Mouse (Mus musculus): ENCODE results near the gene Atxn7l1. TPM values are rescaled to one million over a fixed set of nuclear protein-coding genes. Genes with fewer than 3 reads are reported as not detected.

Atxn7l1 gene
- polyA plus RNA-seq, 1 experiment from 2014 or later: 22.1 TPM

GRCm38 (mm10) chr12:33267965-33268364 is 120.5 kb downstream of the Atxn7l1 start:
- WGBS: 73% methylated on average over 4 of the region's 4 CpGs
- H3K27ac ChIP-seq (replicated peaks): no peak overlapping the region
- no peaks in the 10 kb centered on the region for H3K27me3 ChIP-seq
- no peak overlapping the region for H3K4me2 ChIP-seq
- no peak for ATAC-seq (ENCODE audit: low read depth)
- no peak overlapping the region for H3K9ac ChIP-seq
- H3K36me3 ChIP-seq: no peaks in the 10 kb centered on the region
- H3K4me1 ChIP-seq (replicated peaks): peaks cover 11% of the 10 kb centered on the region; the same call in 1 of the 2 replicates
- no peaks in the 10 kb centered on the region for H3K9me3 ChIP-seq
- no peak overlapping the region for H3K4me3 ChIP-seq

- Histone ChIP-seq H3K4me1 (replicated peaks) (peaks cover 16% of the 10 kb centered on the region), H3K9ac (no peak overlapping the region), H3K27ac (replicated peaks) (no peak overlapping the region), H3K9me3 (no peaks in the 10 kb centered on the region), H3K4me3 (no peak overlapping the region), H3K27me3 (no peaks in the 10 kb centered on the region), H3K36me3 (no peaks in the 10 kb centered on the region), H3K4me2 (no peak overlapping the region)
- ATAC-seq (ENCODE audit: low read depth): no peak
- 65% methylated on average over 5 of the region's 5 CpGs for WGBS
Observed at GRCm38 (mm10) chr12:33269743-33270142, 122.2 kb downstream of the Atxn7l1 start.

DNA sequence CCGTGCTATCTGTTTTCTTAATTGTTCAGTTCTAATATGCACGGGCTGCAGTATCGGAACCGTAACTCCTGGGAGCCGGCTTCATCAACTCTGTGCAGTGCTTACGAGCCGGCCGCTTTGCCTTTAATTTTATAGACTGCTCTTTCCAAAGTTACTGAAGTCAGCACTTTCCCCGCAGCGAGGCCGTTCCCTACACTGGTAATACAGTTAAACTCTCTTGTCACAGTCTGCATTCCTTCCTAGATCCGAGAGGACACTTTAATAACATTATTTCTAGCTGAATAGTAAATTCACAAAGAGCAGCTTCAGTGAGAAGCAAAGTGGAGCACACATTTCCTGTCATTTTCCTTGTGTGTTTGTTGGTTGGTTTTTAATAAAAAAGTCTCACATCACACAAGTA is 124.4 kb downstream of the Atxn7l1 start:
- Histone ChIP-seq H3K36me3 (no peaks in the 10 kb centered on the region), H3K4me1 (replicated peaks) (peaks cover 16% of the 10 kb centered on the region), H3K4me3 (no peak overlapping the region), H3K27ac (replicated peaks) (no peak overlapping the region), H3K27me3 (no peaks in the 10 kb centered on the region), H3K9ac (no peak overlapping the region), H3K4me2 (no peak overlapping the region), H3K9me3 (no peaks in the 10 kb centered on the region)
- 64% methylated on average over 12 of the region's 12 CpGs for WGBS
- peak; percentile 66; the same call in 1 of the 2 replicates for ATAC-seq (ENCODE audit: low read depth)

DNA sequence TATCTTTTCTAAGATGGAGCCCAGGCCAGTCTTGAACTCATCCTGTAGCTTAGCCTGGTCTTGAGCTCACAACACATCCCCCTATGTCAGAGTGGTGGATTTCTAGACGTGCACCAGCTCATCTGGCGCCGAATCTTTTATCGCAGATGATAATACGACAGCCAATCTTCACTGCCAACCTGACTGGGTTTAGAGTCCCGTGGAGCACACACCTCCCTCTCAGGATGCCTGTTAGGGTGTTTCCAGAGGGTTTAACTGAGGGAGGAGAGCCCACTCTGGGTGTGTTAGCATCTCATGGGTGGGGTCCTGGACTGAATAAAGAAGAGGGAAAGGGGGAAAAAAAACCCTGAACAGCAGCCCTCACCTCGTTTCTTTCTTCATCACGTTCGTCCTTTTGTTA is 124.9 kb downstream of the Atxn7l1 start:
- H3K27ac ChIP-seq (replicated peaks): no peak overlapping the region
- 72% methylated on average over 9 of the region's 9 CpGs for WGBS
- H3K9me3 ChIP-seq: no peaks in the 10 kb centered on the region
- no peak overlapping the region for H3K4me3 ChIP-seq
- H3K27me3 ChIP-seq: no peaks in the 10 kb centered on the region
- H3K4me2 ChIP-seq: no peak overlapping the region
- H3K4me1 ChIP-seq (replicated peaks): peaks cover 16% of the 10 kb centered on the region
- H3K36me3 ChIP-seq: no peaks in the 10 kb centered on the region
- ATAC-seq (ENCODE audit: low read depth): no peak
- H3K9ac ChIP-seq: no peak overlapping the region

- H3K36me3 ChIP-seq: no peaks in the 10 kb centered on the region
- H3K27me3 ChIP-seq: no peaks in the 10 kb centered on the region
- no peak overlapping the region for H3K9ac ChIP-seq
- H3K4me1 ChIP-seq (replicated peaks): peaks cover 13% of the 10 kb centered on the region
- no peak overlapping the region for H3K27ac ChIP-seq (replicated peaks)
- WGBS: 63% methylated on average over 4 of the region's 4 CpGs
- 0 out of 2 replicates have a peak, but pooled peaks have one; percentile 25 for ATAC-seq (ENCODE audit: low read depth)
- H3K9me3 ChIP-seq: no peaks in the 10 kb centered on the region
- H3K4me2 ChIP-seq: no peak overlapping the region
- H3K4me3 ChIP-seq: no peak overlapping the region
Observed at GRCm38 (mm10) chr12:33273147-33273546, 125.7 kb downstream of the Atxn7l1 start.

GRCm38 (mm10) chr12:33273668-33274067 is 126.2 kb downstream of the Atxn7l1 start:
- no peak overlapping the region for H3K27ac ChIP-seq (replicated peaks)
- H3K9me3 ChIP-seq: no peaks in the 10 kb centered on the region
- H3K4me3 ChIP-seq: no peak overlapping the region
- no peaks in the 10 kb centered on the region for H3K27me3 ChIP-seq
- H3K4me1 ChIP-seq (replicated peaks): peaks cover 13% of the 10 kb centered on the region
- no peaks in the 10 kb centered on the region for H3K36me3 ChIP-seq
- no peak for ATAC-seq (ENCODE audit: low read depth)
- H3K9ac ChIP-seq: no peak overlapping the region
- WGBS: 90% methylated on average over 9 of the region's 9 CpGs
- no peak overlapping the region for H3K4me2 ChIP-seq

- Histone ChIP-seq H3K27me3 (no peaks in the 10 kb centered on the region), H3K36me3 (no peaks in the 10 kb centered on the region), H3K4me1 (replicated peaks) (peaks cover 13% of the 10 kb centered on the region), H3K4me2 (no peak overlapping the region), H3K27ac (replicated peaks) (no peak overlapping the region), H3K9ac (no peak overlapping the region), H3K4me3 (no peak overlapping the region), H3K9me3 (no peaks in the 10 kb centered on the region)
- ATAC-seq (ENCODE audit: low read depth): no peak
- 87% methylated on average over 1 of the region's 1 CpGs for WGBS
Observed at GRCm38 (mm10) chr12:33276028-33276427, 128.5 kb downstream of the Atxn7l1 start.

DNA sequence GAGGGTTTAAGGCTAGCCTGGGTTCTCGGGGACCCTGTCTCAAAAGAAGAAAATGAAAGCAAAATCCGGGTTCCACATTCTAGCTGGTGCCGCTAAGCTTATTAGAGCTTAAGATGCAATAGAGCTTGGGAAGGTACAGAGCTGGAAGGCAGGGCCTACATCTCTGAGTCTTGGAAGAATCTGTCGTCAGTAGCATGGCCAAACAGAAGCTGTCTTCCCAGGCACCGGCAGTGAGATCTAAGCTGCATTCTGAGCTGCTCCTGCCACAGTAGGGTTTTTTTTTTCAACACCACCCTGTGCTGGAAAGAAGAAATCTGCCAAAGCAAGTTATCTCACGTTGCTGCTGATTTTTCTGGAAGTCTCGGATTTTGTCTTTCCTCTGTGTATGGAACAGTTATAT is 129.9 kb downstream of the Atxn7l1 start:
- 85% methylated on average over 7 of the region's 7 CpGs for WGBS
- Histone ChIP-seq H3K4me3 (no peak overlapping the region), H3K9ac (no peak overlapping the region), H3K27ac (replicated peaks) (no peak overlapping the region), H3K4me1 (replicated peaks) (peaks cover 8% of the 10 kb centered on the region), H3K9me3 (no peaks in the 10 kb centered on the region), H3K27me3 (no peaks in the 10 kb centered on the region), H3K36me3 (no peaks in the 10 kb centered on the region), H3K4me2 (no peak overlapping the region)
- no peak for ATAC-seq (ENCODE audit: low read depth)

DNA sequence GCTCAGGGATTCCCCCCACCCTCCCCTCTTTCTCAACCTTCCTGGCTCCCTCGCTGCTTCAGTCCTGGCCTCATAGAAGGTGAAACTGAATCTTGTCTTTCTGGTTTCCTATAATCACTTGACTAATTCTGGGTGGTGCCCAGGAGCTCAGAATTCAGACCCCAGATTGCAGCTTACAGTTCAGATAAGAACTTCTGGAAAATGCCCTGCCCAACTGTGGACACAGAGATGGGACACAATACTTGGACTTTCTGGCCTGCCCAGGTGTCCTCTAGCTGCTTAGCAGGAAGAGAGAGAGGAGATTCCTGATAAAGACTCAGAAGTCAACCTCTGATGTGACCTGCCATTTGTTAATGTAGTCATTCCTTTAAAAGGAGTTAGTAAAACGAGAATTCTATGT is 131.7 kb downstream of the Atxn7l1 start:
- no peaks in the 10 kb centered on the region for H3K27me3 ChIP-seq
- no peaks in the 10 kb centered on the region for H3K4me1 ChIP-seq (replicated peaks)
- WGBS: 82% methylated on average over 2 of the region's 2 CpGs
- no peak overlapping the region for H3K4me3 ChIP-seq
- no peak overlapping the region for H3K9ac ChIP-seq
- H3K9me3 ChIP-seq: no peaks in the 10 kb centered on the region
- no peak overlapping the region for H3K27ac ChIP-seq (replicated peaks)
- no peak for ATAC-seq (ENCODE audit: low read depth)
- H3K36me3 ChIP-seq: no peaks in the 10 kb centered on the region
- H3K4me2 ChIP-seq: no peak overlapping the region

DNA sequence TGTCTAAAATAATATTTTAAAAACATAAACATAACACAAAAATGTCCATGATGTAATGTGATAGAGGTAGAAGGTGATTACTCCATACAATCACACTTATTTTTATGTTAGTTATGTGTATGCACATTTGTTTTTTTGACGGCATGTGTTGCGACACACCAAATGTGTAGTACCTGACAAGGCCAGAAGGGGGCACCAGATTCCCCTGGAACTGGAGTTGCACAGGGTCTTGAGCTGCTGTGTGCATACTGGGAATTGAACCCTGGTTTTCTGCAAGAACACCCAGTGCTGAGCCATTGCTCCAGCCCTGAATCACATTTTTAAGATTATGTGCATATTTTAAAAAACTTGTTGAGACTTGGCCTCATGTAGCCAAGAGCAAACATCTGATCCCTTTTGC is 133.3 kb downstream of the Atxn7l1 start:
- ATAC-seq (ENCODE audit: low read depth): no peak
- Histone ChIP-seq H3K27ac (replicated peaks) (no peak overlapping the region), H3K9me3 (no peaks in the 10 kb centered on the region), H3K4me2 (no peak overlapping the region), H3K4me3 (no peak overlapping the region), H3K9ac (no peak overlapping the region), H3K4me1 (replicated peaks) (peaks cover 7% of the 10 kb centered on the region), H3K27me3 (no peaks in the 10 kb centered on the region), H3K36me3 (no peaks in the 10 kb centered on the region)
- WGBS: 19% methylated on average over 2 of the region's 2 CpGs

DNA sequence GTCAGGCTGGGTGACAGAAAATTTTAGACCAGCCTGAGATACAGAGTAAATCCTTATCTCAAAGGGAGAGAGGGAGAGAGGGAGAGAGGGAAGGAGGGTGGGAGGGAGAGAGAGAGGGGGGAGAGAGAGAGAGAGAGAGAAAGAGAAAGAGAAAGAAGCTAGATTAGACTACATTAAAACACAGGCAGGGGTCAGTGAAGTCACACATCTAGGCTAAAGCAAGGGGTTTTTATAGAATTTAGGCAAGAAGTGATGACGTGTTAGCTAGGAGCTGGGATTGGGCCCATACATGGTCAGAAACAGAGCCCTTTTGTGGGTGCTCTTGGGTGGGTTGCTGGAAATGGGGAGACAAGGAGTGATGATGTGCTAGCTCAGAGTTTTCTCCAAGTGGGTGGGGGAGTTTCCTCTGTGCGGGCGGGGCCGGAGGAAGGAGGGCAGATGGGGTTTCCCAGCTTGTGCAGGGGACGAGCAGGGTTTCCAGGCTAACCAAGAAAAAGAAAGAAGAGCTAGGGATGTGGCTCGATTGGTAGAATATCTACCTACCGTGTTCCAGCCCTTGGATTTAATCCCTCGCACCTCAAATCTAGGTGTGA is 136.9 kb downstream of the Atxn7l1 start:
- Histone ChIP-seq H3K9me3 (no peaks in the 10 kb centered on the region), H3K4me2 (no peak overlapping the region), H3K27me3 (no peaks in the 10 kb centered on the region), H3K4me3 (no peak overlapping the region), H3K36me3 (no peaks in the 10 kb centered on the region), H3K4me1 (replicated peaks) (peaks cover 40% of the 10 kb centered on the region), H3K9ac (no peak overlapping the region), H3K27ac (replicated peaks) (no peak overlapping the region)
- ATAC-seq (ENCODE audit: low read depth): no peak
- WGBS: 87% methylated on average over 8 of the region's 8 CpGs

- Histone ChIP-seq H3K27me3 (no peaks in the 10 kb centered on the region), H3K36me3 (no peaks in the 10 kb centered on the region), H3K27ac (replicated peaks) (no peak overlapping the region), H3K4me3 (no peak overlapping the region), H3K4me1 (replicated peaks) (peaks cover 43% of the 10 kb centered on the region), H3K4me2 (no peak overlapping the region), H3K9ac (no peak overlapping the region), H3K9me3 (no peaks in the 10 kb centered on the region)
- WGBS: 66% methylated on average over 4 of the region's 4 CpGs
- no peak for ATAC-seq (ENCODE audit: low read depth)
Observed at GRCm38 (mm10) chr12:33285354-33285753, 137.9 kb downstream of the Atxn7l1 start.

GRCm38 (mm10) chr12:33285933-33286649 is 138.6 kb downstream of the Atxn7l1 start:
- Histone ChIP-seq H3K4me1 (replicated peaks) (peaks cover 43% of the 10 kb centered on the region), H3K4me2 (no peak overlapping the region), H3K27ac (replicated peaks) (no peak overlapping the region), H3K9me3 (no peaks in the 10 kb centered on the region), H3K9ac (no peak overlapping the region), H3K4me3 (no peak overlapping the region), H3K36me3 (no peaks in the 10 kb centered on the region), H3K27me3 (no peaks in the 10 kb centered on the region)
- WGBS: 44% methylated on average over 9 of the region's 9 CpGs
- ATAC-seq (ENCODE audit: low read depth): no peak
